Mouse (Mus musculus): ENCODE data around the gene Rnf166. TPM values are rescaled to one million over a fixed set of nuclear protein-coding genes. Genes with fewer than 3 reads are reported as not detected.

Rnf166 gene
- polyA plus RNA-seq, 1 experiment from 2014 or later: 51.3 TPM

- Histone ChIP-seq H3K27ac (no peak overlapping the region), H3K36me3 (peaks cover 68% of the 10 kb centered on the region)
- no peak for ATAC-seq (ENCODE audit: insufficient number of reproducible peaks, insufficient read depth, low FRiP score, low TSS enrichment, low read depth)
Measured at GRCm38 (mm10) chr8:122500856-122501255, 25.0 kb upstream of the Rnf166 start.

GRCm38 (mm10) chr8:122497912-122498311 lies 22.0 kb upstream of the Rnf166 start:
- Histone ChIP-seq H3K27ac (no peak overlapping the region), H3K9me3 (no peaks in the 10 kb centered on the region), H3K27me3 (no peaks in the 10 kb centered on the region), H3K36me3 (peaks cover 85% of the 10 kb centered on the region), H3K9ac (no peak overlapping the region; the same call in 1 of the 2 replicates), H3K4me1 (no peaks in the 10 kb centered on the region), H3K4me2 (no peak overlapping the region), H3K4me3 (no peak overlapping the region)
- WGBS: 65% methylated on average over 17 of the region's 17 CpGs
- ATAC-seq (ENCODE audit: insufficient number of reproducible peaks, insufficient read depth, low FRiP score, low TSS enrichment, low read depth): no peak

More at GRCm38 (mm10) chr8:122500856-122501255, 25.0 kb upstream of the Rnf166 start:
- Histone ChIP-seq H3K9ac (no peak overlapping the region), H3K27me3 (no peaks in the 10 kb centered on the region), H3K4me1 (no peaks in the 10 kb centered on the region), H3K4me3 (no peak overlapping the region), H3K9me3 (no peaks in the 10 kb centered on the region), H3K4me2 (no peak overlapping the region)
- WGBS: 31% methylated on average over 10 of the region's 10 CpGs

- Histone ChIP-seq H3K4me1 (no peaks in the 10 kb centered on the region), H3K9ac (no peak overlapping the region; the same call in 1 of the 2 replicates), H3K4me2 (no peak overlapping the region), H3K9me3 (no peaks in the 10 kb centered on the region), H3K27me3 (no peaks in the 10 kb centered on the region), H3K27ac (no peak overlapping the region), H3K4me3 (no peak overlapping the region), H3K36me3 (peaks cover 92% of the 10 kb centered on the region)
- 90% methylated on average over 12 of the region's 12 CpGs for WGBS
- no peak for ATAC-seq (ENCODE audit: insufficient number of reproducible peaks, insufficient read depth, low FRiP score, low TSS enrichment, low read depth)
Measured at GRCm38 (mm10) chr8:122497016-122497734, 21.3 kb upstream of the Rnf166 start.

- no peaks in the 10 kb centered on the region for H3K9me3 ChIP-seq
- no peaks in the 10 kb centered on the region for H3K27me3 ChIP-seq
- no peak overlapping the region for H3K27ac ChIP-seq
- 91% methylated on average over 9 of the region's 9 CpGs for WGBS
- H3K9ac ChIP-seq: no peak overlapping the region
- ATAC-seq (ENCODE audit: insufficient number of reproducible peaks, insufficient read depth, low FRiP score, low TSS enrichment, low read depth): no peak
- H3K4me3 ChIP-seq: no peak overlapping the region
- peaks cover 97% of the 10 kb centered on the region for H3K36me3 ChIP-seq
- no peaks in the 10 kb centered on the region for H3K4me1 ChIP-seq
- no peak overlapping the region for H3K4me2 ChIP-seq
Measured at GRCm38 (mm10) chr8:122488387-122488786, 12.5 kb upstream of the Rnf166 start.

- Histone ChIP-seq H3K4me2 (no peak overlapping the region), H3K36me3 (peaks cover 97% of the 10 kb centered on the region), H3K4me1 (no peaks in the 10 kb centered on the region), H3K9ac (no peak overlapping the region), H3K27ac (no peak overlapping the region), H3K27me3 (no peaks in the 10 kb centered on the region), H3K9me3 (no peaks in the 10 kb centered on the region), H3K4me3 (no peak overlapping the region)
- ATAC-seq (ENCODE audit: insufficient number of reproducible peaks, insufficient read depth, low FRiP score, low TSS enrichment, low read depth): no peak
- 89% methylated on average over 12 of the region's 12 CpGs for WGBS
Measured at GRCm38 (mm10) chr8:122484831-122485230, 9.0 kb upstream of the Rnf166 start.

GRCm38 (mm10) chr8:122483877-122484276 lies 8.0 kb upstream of the Rnf166 start:
- no peak overlapping the region for H3K9ac ChIP-seq
- H3K36me3 ChIP-seq: peaks cover 97% of the 10 kb centered on the region
- H3K9me3 ChIP-seq: no peaks in the 10 kb centered on the region
- no peak overlapping the region for H3K4me2 ChIP-seq
- WGBS: 94% methylated on average over 7 of the region's 7 CpGs
- no peak for ATAC-seq (ENCODE audit: insufficient number of reproducible peaks, insufficient read depth, low FRiP score, low TSS enrichment, low read depth)
- H3K27ac ChIP-seq: no peak overlapping the region
- H3K4me1 ChIP-seq: no peaks in the 10 kb centered on the region
- no peaks in the 10 kb centered on the region for H3K27me3 ChIP-seq
- H3K4me3 ChIP-seq: no peak overlapping the region

GRCm38 (mm10) chr8:122482448-122482847 lies 6.6 kb upstream of the Rnf166 start:
- no peaks in the 10 kb centered on the region for H3K9me3 ChIP-seq
- H3K36me3 ChIP-seq: peaks cover 96% of the 10 kb centered on the region
- H3K9ac ChIP-seq: no peak overlapping the region
- no peak for ATAC-seq (ENCODE audit: insufficient number of reproducible peaks, insufficient read depth, low FRiP score, low TSS enrichment, low read depth)
- 90% methylated on average over 8 of the region's 8 CpGs for WGBS
- H3K4me1 ChIP-seq: no peaks in the 10 kb centered on the region
- H3K27me3 ChIP-seq: no peaks in the 10 kb centered on the region
- no peak overlapping the region for H3K27ac ChIP-seq
- H3K4me3 ChIP-seq: no peak overlapping the region
- H3K4me2 ChIP-seq: no peak overlapping the region

- no peak for ATAC-seq (ENCODE audit: insufficient number of reproducible peaks, insufficient read depth, low FRiP score, low TSS enrichment, low read depth)
- H3K4me1 ChIP-seq: peaks cover 26% of the 10 kb centered on the region
- 8% methylated on average over 16 of the region's 16 CpGs for WGBS
- peak overlapping the region; percentile 81 for H3K27ac ChIP-seq
- peak overlapping the region; percentile 96 for H3K9ac ChIP-seq
- H3K9me3 ChIP-seq: no peaks in the 10 kb centered on the region
- H3K27me3 ChIP-seq: no peaks in the 10 kb centered on the region
- H3K4me3 ChIP-seq: peak overlapping the region; percentile 100
- H3K36me3 ChIP-seq: peaks cover 56% of the 10 kb centered on the region
- H3K4me2 ChIP-seq: peak overlapping the region; percentile 95
Measured at GRCm38 (mm10) chr8:122474951-122475560, 808 bp downstream of the Rnf166 start.

GRCm38 (mm10) chr8:122473911-122474421 lies 1.9 kb downstream of the Rnf166 start:
- no peak for ATAC-seq (ENCODE audit: insufficient number of reproducible peaks, insufficient read depth, low FRiP score, low TSS enrichment, low read depth)
- Histone ChIP-seq H3K36me3 (peaks cover 53% of the 10 kb centered on the region), H3K4me3 (peak overlapping the region; percentile 100; the same call in 1 of the 2 replicates), H3K4me1 (peaks cover 26% of the 10 kb centered on the region), H3K27ac (no peak overlapping the region), H3K27me3 (no peaks in the 10 kb centered on the region), H3K4me2 (peak overlapping the region; percentile 95; the same call in 1 of the 2 replicates), H3K9ac (0 out of 2 replicates have a peak overlapping the region, but pooled peaks have one; percentile 11), H3K9me3 (no peaks in the 10 kb centered on the region)
- WGBS: 87% methylated on average over 8 of the region's 8 CpGs

- no peak for ATAC-seq (ENCODE audit: insufficient number of reproducible peaks, insufficient read depth, low FRiP score, low TSS enrichment, low read depth)
- no peak overlapping the region for H3K27ac ChIP-seq
- no peaks in the 10 kb centered on the region for H3K27me3 ChIP-seq
- peaks cover 17% of the 10 kb centered on the region for H3K4me1 ChIP-seq
- H3K9ac ChIP-seq: no peak overlapping the region
- H3K4me3 ChIP-seq: no peak overlapping the region
- H3K9me3 ChIP-seq: no peaks in the 10 kb centered on the region
- WGBS: 79% methylated on average over 5 of the region's 5 CpGs
- H3K4me2 ChIP-seq: no peak overlapping the region
- H3K36me3 ChIP-seq: peaks cover 71% of the 10 kb centered on the region
Measured at GRCm38 (mm10) chr8:122470691-122471090, 5.2 kb downstream of the Rnf166 start.

- WGBS: 88% methylated on average over 10 of the region's 10 CpGs
- Histone ChIP-seq H3K9me3 (no peaks in the 10 kb centered on the region), H3K4me1 (peaks cover 14% of the 10 kb centered on the region), H3K27ac (no peak overlapping the region), H3K27me3 (no peaks in the 10 kb centered on the region), H3K4me2 (no peak overlapping the region), H3K9ac (no peak overlapping the region), H3K36me3 (peaks cover 79% of the 10 kb centered on the region), H3K4me3 (no peak overlapping the region)
- ATAC-seq (ENCODE audit: insufficient number of reproducible peaks, insufficient read depth, low FRiP score, low TSS enrichment, low read depth): no peak
Measured at GRCm38 (mm10) chr8:122469965-122470364, 5.9 kb downstream of the Rnf166 start.

- no peak overlapping the region for H3K4me3 ChIP-seq
- no peak overlapping the region for H3K4me2 ChIP-seq
- no peaks in the 10 kb centered on the region for H3K9me3 ChIP-seq
- no peak overlapping the region for H3K9ac ChIP-seq
- no peaks in the 10 kb centered on the region for H3K27me3 ChIP-seq
- H3K36me3 ChIP-seq: peaks cover 81% of the 10 kb centered on the region
- H3K4me1 ChIP-seq: peaks cover 9% of the 10 kb centered on the region
- ATAC-seq (ENCODE audit: insufficient number of reproducible peaks, insufficient read depth, low FRiP score, low TSS enrichment, low read depth): no peak
- H3K27ac ChIP-seq: no peak overlapping the region
- 77% methylated on average over 6 of the region's 6 CpGs for WGBS
Measured at GRCm38 (mm10) chr8:122469407-122469806, 6.5 kb downstream of the Rnf166 start.
